Mouse (Mus musculus) natural killer cell, adult 2 months (primary cell): ENCODE measurements around the gene Tepsin.

ENCODE experiments used
- DNase-seq, 2 experiments: peaks; one replicate each; pipeline ENCODE4 v3.0.0; 2022; ENCODE audit warnings: low spot score in 2 of 2

The Tepsin gene

DNA sequence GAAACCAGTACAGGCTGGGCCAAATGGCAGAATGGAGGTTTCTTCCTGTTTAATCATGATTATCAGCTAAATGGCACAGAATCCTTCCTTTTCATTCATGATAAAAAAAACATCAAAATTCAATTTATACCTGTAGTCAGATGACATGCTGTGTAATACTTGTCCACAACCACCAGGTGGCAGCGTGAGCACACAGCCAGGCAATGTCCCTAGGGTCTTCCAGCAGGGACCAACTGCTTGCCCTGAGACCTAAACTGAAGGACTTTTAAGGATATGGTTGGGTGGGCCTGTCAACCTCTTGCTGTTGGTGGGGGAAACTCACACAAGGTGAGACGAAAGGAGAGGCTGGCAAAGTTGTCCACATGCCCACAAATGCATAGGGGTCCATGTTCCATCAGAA, 12.5 kb upstream of the Tepsin start:
- peak in 1 of 2 experiments; percentile 41 for DNase-seq

DNA sequence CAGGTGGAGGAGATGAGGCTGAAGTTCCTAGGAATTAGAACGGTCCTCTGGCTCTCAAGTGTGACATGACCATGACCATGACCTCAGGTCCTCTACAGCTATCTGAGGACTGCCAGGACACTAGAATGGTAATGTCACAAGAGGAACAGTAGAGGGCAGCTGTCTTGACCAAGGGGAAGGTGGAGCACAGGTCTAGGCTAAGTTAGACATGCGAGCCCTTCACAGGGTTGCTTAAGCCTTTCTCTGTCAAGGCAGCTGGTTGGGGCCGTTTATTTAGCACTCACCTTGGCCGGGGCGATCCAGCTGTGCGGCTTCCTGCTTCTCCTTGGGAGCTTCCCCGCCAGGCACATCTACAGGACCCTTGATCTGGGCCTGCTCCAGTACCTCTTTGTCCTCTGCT, 12.0 kb upstream of the Tepsin start:
- DNase-seq = no peak

DNA sequence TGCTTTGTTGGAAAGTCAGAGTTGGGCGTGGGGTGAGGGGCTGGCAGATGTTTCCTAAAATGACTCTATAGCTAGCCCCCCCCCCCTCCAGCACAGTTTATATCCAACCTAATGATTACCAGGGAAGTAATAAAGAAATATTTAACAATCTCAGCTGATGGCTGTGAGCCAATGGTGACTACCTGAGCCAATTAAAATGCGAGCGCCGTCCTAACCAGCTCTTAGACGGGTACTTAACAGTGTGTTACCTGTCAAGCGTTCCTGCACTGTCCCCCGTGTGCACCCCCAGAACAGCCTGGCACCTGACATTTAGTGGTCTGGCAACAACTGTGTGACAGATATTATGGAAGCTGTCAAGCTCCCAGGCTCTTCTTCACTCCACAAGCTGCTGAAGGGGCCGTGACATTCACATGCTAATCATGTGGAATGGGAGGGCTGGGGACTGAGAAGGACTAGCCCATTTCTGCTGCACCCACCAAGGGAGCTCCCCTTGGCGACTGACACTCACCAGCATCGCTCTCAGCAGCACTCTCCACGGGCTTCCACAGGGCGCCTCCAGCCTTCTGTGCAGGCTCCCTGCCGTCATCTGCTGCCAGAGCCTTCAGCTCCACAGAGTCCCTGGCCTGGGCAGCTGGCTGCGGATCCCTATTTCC, 11.2 kb upstream of the Tepsin start:
- no peak for DNase-seq

DNA sequence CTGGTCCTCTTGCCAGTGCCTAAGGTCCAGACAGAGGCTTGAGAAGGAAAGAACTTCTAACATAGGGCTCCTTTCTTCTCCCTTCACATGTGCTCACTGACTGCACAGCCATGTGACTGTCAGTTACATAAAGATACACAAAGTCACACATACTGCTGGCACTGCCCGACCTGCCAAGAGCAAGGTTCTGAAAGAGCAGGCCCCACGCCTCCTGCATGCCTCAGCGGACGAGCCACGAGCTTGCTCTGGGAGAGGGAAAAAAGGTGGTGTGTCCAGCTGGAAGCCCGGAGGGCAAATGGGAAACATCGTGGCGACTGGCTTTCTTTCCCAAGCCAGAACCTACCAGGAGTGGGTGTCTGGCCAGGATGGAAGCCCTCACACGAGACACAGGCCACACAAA, 9.3 kb upstream of the Tepsin start:
- no peak for DNase-seq

DNA sequence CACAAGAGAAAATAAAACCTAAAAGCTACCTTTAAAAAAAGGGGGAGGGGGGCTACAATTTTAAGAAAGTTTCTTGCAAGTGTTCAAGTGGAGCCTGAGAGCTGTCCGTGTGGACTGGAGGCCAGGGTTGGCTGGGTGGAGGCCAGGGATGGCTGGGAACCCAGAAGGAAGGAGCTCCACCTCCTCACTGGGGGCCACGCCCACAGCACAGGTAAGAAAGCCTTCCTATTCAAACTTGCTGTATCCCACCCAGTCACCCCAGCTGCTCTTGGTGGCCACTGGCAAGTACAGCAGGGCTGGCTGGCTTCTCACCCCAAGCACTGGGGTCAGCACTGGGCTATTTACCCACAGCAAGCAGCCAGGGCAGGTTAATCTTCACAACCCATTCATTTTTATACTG, 8.5 kb upstream of the Tepsin start:
- DNase-seq = no peak

DNA sequence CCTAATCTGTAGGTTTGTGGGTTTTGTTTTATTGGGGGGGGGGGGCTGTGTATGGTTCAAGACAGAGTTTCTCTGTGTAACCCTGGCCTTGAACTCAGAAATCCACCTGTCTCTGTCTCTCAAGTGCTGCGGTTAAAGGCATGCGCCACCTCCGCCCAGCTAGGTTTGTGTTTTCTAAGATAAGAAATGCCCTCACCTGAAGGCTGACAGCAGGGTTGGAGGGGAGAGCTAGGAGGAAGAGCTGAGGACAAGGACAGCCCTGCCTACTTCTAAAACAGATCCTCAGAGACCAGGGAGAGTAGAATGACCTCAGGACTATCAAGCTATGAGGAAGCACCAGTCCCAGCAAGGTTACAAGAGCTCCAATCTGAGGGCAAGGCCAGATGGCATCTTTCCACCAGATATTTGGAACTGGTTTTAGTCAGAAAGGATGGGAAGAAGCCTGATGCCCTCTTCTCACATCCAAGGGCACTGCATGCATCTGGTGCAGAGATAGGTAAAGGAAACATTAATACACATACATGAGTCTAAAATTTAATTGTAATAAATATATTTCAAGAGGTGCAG, 5.0 kb upstream of the Tepsin start:
- no peak for DNase-seq

DNA sequence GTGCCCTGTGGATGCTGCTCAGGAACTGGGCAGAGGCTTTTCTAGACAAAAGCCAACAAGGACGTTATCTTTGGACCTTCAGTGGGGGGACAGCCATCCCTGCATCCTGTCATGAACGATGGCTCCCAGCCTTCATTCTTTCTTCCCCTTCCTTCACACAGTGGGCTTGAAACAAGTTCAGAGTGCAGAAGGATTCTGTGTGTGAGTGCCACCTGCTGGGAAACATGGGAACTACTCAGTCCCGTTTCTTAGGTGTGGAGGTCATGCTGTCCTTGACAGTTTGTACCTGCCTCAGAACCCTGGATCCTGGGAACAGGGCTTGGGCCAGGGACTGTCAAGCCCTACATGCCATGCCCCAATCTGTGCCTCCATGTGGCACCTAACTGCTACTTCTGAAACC, 2.5 kb upstream of the Tepsin start:
- DNase-seq = peak; percentile 58 to 67

DNA sequence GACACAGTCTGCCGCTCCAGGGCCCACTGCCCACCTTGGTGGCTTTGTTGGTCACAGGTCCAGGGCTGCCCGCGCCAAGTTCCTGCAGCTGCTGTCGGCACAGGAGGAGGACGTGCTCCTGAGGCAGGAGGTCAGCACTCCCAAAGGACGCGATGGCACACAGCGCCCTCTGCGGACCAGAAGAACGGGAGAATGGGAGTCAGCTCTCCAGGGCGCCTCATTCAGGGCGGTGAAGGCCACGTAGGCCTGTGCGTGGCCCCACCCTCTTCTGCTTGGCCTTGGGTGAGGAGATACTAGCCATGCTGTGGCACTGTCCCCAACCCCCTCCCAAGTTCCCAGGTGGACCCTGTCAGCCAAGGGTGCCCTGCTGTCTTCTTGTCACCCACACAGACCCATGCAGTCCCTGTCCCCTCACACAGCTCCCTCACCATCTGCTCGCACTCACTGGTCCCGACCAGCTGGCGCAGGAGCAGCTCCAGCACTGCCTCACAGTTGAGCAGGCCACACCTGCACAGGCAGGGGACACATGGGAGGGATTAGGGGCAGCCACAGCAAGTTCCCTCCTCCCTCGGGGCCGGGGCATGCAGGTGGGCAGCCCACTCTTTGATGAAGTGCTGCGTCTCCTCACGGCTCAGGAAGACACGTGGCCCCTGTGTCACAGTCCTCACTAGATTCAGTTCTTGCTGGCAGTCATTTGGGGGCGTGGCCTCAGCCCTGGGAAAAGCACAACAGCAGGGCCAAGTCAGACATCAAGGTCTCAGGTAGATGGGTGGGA, 5.5 kb downstream of the Tepsin start:
- DNase-seq = no peak

DNA sequence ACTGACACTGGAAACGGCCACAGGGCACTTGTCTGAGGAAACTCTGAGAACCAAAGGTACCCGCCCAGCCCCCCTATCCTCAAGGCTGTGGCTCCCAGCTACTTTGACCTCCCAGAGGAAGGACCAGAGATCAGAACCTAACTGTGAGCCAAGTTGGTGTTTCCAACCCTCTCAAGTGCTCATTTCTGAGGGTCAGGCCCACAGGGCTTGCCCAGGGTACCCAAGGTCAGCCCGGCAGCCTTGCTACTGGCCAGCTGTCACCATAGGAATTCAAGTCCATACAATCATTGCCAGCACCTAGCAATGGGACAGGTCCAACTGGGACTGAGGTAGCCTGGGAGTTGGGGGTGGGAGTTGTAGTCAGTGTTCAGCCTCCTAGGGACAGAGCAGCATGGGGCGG, 7.9 kb downstream of the Tepsin start:
- no peak for DNase-seq

DNA sequence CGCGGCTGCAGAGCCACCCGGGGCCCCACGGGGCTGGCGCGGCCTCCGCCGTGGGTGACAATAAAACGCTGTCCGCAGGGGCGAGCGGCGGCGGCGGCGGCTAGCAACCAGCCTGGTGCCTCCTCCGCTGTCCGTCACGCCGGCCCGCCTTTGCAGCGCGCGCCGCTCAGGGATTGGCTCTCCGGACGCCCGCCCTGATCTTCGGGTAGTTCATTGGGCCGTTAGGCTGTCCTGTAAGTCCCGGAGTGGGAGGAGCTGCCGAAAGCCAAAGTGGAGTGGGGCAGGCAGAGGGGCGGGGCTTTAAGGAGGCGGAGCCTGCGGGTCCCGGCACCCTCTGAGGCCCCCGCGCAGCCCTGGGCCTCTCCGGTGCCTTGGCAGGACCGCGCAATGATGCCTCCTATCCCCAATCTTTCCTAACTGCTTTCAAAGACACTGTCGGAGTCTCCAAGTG, 11.8 kb downstream of the Tepsin start, which contains the start of gene Cep131:
Cep131 (minus strand) TSS at position 126 of the 451 bp plus-strand sequence.
- peak; percentile 95 to 96 for DNase-seq

DNA sequence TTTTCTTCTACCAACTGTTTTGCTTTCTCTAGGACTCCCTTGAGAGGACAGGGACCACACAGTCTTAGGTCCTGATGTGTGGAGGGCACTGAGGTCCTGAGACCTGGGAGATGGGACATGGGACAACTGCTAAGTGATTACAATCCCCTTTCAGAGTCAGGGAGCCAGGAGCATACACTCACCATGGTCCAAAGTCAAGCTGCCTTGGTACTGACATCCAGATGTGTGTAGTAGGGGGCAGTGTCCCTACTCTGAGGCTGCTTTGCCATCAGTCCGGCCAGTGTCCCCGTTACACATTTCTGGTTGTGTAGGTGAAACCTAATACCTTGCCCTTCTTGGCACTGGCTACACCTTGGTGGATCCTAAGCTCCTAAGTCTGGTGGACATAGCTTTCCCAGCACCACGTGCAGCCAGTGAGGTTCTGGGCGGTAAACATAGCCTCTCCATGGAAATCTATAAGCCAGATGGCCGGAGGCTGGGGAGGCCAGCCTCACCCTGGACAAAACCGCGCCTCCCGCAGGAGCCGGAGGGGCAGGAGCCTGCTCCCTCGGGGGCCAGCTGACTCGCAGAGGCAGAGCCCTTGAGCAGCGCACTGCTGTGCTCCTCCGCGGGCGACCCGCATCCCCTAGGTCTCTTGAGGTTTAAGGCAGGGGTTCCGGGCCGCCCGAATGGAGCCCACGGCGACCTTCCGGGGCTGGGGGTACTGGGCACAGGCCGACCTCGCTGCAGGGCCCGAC, 12.5 kb downstream of the Tepsin start:
- DNase-seq = peak in 1 of 2 experiments; percentile 19

DNA sequence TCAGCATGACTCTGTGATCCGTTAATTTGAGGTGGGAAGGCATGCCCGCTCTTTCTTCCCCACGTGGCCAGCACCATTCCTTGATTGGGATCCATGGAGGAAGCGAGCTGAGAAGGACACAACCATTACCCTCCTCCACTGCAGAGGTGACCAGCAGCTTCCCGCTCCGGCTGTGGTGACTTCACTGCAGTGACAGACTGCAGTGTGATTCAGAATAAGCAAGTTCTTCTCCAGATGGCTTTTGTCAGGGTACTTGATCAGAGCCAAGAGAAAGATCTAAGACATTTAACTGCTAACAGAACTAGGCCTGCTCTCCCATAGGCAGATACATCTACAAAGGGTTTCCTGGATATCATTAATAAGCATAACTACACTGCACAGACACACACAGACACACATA, 18.2 kb downstream of the Tepsin start:
- DNase-seq = no peak

DNA sequence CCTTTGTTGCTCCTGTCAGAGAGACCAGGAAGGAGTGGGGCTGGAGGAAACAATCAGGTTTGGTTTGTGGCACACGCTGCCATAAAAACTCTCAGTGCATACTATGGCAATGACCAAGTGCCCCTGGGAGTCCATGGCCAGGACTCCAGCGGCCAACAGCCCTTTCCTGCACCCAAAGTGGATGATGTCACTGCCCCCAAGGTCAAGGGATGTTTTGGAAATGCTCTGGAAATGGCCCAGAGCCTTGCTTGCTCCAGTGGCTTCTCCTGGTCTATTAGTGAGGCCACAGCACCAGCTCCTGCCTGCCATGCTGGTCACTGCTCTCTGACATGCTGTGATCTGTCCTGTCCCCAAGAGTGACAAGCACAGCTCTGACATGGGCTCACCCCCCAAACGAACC, 22.3 kb downstream of the Tepsin start:
- no peak for DNase-seq

DNA sequence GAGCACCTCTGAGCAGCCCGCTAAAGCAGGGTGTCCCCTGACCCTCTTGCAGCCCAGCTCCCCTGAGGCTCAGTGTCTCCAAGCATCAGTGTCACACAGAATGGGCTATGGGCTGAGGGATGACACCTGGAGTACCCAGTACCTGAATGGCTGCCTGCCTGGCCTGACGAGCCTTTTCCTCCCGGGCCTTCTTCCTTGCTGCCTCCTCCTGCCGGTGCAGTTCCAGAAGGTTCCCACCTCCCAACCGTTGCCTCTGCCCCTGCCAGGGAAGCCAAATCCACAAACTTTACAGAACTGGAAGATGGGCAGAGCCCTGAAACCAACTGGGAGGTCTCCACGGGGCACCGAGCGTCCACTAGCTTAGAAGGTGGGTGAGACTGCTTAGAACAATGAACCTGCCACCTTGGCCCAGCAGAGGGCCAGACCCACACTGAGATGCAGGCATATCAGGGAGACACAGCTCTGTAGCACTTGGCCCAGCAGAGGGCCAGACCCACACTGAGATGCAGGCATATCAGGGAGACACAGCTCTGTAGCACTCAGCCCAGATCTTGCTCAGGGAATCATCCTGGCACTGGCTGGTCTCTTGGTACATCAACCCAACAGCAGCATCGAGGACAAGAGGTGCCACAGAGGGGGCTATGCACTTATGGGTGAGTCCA, 25.4 kb downstream of the Tepsin start:
- DNase-seq = no peak

DNA sequence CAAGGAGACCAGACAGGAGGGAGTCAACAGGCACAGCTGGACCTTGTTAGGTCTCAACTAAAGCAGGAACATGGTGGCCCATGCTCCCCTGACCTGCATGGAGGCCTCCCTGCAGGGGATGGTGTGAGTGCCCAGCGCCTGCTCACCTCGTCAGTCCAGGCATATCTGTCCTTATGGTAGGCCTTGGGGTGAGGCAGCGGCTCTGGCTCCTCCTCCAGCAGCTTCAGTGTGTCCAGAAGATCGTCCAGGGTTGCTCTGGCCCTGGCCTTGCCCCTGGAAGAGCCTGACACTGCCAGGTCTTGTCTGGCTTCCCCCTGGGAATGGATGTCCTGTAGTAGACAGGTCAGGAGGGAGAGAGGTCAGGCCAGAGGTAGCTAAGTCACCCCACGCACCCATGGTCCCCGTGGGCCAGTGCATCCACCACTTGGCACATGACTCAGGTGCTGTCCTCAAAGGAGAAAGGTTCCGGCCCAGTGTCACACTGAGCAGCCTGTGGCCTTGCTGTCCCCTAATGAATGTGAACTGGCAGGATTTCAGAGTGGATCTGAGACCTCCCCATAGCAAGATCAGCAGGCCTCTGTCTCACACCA, 26.7 kb downstream of the Tepsin start:
- no peak for DNase-seq

DNA sequence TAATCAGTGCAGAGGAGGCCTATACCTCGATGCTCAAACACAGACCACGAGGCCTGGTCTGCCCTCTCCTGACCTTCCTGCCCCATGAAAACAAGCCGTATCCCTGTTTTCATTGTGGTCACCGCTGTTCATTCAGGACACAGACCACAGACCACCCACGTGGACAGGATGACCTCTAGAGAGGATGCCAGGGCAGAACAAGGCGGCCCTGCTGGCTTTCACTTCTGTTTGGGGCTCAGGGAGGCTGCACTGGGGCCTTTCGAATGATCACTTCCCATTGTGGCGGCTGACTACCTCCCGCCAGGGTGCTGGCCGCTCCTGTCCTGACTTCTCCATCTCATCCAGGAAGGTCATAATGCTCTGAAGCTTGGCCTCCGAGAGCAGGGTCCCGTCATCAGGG, 27.5 kb downstream of the Tepsin start:
- no peak for DNase-seq

DNA sequence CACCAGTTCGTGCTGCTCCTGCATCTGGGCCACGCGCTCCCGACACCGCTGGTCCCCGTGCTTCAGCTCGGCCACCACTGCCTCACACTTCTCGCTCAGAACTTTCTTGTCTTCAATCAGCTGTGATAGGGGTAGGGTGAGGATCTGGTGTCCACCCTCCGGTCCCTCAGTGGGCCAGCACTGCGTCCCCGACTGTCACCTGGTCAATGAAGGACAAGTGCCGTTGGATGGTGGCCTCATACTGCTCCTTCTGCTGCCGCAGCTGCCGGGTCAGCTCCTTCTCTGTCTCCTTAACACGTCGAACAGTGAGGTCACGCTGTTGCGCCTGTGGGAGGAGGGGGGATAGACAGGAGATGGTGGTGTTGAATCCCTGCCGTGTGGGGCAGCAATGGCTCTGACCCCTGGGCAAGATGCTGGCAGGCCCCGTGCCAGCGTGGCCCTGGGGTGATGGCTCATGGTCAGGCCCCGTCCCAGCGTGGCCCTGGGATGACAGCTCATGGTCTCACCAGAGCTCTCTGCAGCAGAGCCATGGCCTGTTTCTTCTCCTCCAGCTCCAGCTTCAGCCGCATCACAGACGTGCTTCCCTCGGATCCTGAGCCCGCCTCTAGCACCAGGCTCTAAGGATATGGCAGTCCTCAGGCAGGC, 28.1 kb downstream of the Tepsin start:
- DNase-seq = no peak

DNA sequence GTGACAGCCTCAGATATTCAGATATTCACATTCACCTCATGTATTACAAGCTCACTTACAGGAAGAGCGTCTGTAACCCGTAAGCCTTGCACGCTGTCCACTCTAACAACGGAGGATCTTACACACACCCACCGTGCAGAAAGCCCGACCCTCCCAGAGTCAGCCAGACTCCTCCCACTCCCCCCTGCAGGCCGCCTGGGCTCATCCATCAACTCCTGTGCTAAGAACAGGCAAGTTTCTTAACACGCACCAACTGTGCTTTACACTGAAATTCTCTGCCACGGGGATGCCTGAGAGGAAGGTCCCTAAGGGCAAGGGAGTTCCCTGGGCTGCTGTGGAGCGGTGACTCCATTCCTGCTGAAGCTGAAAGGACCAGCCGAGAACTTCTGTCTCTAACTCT, 29.3 kb downstream of the Tepsin start:
- no peak for DNase-seq

DNA sequence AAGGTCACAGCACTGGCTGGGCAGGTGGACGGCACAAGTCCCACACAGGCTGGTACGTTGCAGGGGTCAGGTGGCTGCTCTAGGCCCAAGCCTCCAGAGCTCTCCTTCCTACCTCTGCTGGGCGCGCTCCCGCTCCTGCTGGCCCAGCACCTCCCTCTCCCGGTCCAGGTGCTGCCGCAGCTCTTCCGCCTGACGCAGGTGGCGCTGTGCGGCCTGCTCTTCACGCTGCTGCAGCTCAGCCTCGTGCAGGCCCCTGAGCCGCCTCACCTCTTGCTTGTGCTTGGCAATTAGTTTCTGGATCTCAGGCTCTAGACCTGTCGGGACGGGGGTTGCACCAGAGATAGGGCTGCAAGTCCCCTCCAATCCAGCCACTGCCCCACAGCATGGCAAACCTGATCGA, 30.7 kb downstream of the Tepsin start:
- DNase-seq = no peak

DNA sequence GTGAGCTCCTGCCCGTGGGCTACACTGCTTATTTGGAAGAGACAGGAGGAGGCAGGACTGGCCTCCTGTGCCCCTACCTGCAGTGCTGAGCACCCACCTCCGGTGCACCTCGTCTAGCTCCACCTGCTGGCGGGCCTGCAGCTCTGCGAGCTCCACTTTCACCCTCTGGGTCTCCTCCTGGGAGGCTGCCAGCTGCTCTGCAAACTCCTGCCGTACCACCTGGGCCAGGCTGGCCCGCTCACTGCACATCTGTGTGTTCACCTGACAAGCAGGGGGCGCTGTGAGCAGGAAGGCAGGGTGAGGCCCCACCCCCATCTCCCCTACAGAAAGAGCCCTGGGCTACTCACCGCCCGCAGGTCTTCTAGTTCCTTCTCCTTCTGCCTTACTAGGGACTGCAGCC, 33.2 kb downstream of the Tepsin start:
- peak; percentile 22 to 46 for DNase-seq

DNA sequence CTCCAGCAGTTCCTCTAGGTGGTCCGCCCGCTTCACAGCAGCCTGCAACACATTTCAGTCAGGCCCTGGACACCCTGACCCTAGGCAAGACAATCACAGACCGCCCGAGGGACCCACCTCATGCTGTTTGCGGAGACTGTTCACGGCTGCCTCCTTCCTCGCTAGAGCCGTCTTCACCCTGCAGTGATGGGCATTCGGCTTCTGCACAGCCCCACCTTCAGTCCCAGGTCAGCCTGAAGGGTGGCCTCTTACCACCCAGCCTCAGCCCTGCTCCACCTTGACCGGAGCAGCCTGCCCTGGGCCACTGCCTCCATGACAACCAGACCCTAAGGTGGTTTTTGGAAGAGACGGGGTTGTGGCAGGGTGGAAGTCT, 33.9 kb downstream of the Tepsin start:
- no peak for DNase-seq
